Mouse (Mus musculus): ENCODE data around the gene Zc3h7a.

Gene Zc3h7a

DNA sequence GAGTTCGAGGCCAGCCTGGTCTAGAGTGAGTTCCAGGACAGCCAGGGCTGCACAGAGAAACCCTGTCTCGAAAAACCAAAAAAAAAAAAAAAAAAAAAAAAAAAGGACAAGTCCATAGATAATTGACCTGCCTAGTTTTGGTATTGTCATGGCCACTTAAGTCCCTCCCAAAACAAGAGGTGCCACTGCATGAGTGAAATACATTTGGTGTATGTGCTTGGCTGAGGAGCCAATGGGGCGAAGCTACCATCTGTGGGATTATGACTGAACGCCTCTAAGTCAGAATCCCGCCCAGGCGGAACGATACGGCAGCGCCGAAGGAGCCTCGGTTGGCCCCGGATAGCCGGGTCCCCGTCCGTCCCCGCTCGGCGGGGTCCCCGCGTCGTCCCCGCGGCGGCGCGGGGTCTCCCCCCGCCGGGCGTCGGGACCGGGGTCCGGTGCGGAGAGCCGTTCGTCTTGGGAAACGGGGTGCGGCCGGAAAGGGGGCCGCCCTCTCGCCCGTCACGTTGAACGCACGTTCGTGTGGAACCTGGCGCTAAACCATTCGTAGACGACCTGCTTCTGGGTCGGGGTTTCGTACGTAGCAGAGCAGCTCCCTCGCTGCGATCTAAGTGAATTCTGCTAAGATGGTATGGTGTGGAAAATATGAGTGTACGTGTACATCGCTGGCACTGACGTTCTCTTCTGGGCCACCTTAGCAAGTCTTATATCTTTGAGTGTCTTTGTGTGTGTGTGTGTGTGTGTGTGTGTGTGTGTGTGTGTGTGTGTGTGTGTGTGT is 32.3 kb downstream of the Zc3h7a start:
- DNase-seq (ENCODE audit: low read depth, low spot score) = peak; percentile 22

DNA sequence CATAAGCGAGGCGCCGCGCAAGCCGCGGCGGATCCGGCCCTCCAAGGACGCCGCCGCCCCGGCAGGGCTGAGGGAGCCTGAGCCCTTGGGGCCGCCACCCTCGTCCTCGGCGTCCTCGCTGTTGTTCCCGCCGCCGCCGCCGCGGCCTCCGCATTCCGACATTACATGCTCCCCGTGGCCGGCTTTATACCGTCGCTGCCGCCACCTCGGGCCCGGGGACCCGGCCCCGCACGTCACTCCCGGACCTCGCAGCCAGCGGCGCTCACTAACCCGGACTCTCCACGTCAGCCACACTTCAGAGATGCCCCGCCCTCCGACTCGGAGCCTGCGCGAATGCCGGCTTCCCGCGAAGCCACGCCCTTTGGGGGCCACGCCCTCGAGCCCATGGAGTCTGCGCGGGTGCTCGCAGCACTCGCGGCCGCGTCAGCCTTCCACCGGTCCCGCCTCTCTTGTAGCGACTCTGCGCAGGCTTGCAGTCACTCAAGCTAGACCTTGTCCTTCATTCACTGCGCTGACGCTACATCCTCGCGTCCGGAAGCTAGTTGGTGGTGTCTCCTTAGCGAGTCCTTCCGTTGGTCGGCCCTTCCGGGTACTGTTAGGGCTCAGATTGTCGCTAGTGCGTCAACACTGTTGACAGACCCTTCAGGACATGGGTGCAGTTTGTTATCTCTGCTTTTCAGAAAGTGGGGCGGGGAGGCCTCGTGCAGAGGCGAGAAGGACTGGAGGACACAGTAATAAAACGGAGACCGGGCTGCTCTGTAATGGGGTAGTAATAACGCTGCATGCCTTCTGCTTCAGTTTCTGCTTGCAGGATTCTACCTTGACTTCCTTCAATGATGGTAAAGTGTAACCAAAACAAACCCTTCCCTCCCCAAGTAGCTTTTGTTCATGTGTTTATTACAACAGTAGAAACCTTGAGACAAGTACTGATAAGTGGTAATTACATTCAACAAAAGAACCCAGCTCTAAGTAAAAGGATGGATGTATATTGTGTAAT is 41.5 kb downstream of the Zc3h7a start, which contains the start of gene Txndc11:
TSS of gene Txndc11 (minus strand) at position 303 of the 997 bp plus-strand sequence.
- DNase-seq (ENCODE audit: low read depth, low spot score) = peak; percentile 99

DNA sequence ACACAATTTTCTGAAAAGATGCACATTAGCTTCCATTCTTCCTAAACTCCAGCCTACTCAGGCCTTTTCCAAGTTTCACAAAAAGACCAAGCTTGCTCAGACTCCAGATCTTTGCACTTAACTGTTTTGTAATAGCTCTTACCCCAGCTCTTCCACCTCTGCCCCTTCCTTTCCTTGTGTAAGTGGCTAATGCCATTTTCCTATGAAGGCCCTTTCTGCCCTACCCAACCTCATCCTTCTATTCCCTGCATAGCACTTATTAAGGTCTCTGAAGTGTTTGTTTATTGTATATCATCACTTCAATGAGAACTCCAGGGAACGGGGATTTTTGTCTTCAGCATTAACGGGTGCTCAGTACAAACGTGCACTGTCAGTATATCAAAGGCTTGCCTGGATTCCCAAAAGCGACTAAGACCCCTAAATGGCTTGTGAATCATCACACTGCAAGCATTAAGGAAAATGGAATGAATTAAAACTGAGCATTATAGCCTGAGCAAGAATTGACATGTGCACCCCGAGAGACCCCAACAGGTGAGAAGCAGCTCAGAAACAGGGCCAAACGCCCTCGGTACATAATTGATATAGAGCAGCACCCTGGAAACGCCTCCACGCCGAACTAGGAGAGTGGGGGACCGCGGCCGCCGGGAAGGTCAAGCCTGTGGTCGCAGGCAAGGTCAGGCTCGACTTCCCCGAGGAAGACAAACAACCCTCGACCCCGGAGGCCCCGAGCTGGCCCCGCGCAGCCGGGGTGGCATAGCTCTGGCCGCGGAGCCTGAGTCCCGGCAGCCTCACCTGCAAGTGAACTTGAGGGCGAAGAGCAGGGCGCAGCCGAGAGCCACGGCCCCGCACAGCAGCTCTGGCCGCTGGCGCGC is 42.5 kb downstream of the Zc3h7a start:
- no peak for DNase-seq (ENCODE audit: low read depth, low spot score)

DNA sequence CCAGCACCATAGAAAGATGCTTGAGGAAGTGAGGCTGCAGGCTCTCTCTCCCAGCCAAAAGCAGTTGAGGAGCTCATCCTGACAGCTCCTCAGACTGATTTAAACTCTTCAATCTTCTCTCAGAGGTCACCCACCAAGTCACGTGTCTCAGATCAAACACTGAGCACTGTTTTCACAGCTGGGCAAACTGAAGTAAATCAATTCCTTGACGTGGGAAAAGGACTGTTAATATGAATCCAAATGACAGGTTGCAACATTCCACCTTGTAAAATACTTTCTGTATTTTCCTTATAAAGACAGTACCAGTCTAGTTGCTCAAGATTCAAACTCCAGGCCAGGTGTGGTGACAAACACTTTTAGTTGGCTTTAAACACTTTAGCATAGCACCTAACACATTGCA is 43.4 kb downstream of the Zc3h7a start:
- DNase-seq (ENCODE audit: low read depth, low spot score) = no peak

DNA sequence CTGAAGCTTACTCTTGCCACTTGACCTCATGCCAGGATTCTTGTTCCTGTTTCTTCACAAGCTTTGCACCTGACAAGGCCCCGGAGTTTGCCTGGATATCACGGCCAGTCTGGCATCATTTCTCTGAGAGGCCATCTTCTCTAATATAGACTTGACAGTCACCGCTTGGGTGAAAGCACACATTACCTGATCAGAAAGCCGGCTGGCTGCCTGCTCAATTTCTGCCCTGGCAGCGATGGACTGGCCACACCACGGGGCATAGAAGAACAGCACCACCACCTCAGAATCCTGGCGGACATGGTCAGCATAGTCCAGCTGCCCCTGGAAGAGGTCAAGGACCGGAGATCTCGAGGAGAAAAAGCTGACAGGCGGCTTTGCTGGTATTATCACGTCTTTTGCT is 47.9 kb downstream of the Zc3h7a start:
- peak; percentile 65 for DNase-seq (ENCODE audit: low read depth, low spot score)

DNA sequence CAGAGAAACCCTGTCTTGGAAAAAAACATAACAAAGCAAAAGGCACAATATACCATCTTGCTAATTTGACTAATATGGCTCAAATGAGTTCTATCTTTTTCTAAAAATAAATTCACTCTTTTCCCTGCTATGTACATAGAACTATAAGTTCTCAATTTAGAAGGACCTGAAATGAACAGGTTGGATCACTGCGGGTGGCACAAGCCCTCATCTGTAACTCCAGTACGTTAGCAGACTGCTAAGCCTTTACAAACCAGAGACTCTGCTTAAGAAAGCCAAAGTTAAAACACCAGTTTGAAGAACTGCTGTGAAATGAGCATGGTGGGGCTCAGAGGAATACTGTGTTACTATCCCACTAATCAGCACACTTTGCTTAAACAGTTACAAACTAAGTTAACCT is 50.8 kb downstream of the Zc3h7a start:
- DNase-seq (ENCODE audit: low read depth, low spot score) = peak; percentile 78

DNA sequence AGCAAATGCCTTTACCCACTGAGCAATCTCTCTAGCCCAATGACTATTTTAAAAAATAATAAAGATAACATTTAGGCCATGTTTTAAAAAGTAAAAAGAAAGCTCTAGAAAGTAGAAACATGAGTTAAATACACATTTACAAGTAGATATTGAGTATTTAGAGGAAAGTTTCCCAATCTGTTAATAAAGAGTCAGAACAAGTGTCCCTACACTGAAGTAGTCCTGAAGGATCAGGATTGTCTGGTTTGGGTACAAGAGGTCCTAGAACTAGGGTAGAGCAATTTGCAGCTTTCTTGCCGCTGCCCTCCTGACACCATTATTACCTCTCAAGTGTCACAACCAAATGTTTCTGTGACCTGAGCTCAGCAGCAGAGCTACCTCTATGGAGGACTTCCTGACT is 52.1 kb downstream of the Zc3h7a start:
- DNase-seq (ENCODE audit: low read depth, low spot score) = no peak

DNA sequence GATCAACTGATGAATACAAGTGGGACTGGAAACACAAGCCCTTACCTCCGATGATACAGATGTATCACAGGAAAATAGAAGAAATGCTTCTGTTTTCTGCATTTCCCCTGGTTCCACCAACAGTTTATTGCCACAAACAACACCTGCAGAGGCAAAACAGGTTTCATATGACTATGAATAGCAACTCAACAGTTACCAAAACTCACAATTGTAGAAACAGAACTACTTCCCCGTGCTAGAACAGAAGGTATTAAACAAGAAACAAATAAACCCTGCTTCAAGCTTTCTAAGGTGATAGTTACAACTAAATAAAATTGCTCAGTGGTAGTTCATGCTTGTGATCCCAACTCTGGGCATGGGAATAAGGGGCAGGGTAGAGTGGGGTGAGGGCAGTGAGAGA is 53.6 kb downstream of the Zc3h7a start:
- DNase-seq (ENCODE audit: low read depth, low spot score) = no peak

DNA sequence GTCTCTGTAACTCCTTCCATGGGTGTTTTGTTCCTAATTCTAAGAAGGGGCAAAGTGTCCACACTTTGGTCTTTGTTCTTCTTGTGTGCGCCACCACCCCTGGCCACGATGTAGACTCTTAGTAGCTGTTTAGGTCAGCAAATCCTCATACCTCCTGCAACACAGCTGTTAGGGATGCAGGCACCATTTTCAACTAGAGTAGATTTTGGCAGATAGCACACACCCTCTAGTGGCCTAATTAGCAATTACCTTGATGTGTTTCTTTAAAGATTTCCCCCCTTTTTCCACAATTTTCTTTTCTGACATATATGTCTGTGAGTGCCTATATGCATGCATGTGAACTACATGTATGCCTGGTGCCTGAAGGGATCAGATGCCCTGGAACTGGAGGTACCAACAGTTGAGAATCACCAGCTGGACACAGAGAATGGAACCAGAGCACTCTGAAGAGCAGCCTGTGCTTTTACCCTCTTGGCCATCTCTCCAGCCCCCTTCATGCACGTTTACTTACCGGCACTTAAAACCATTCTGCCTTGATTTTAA is 66.9 kb downstream of the Zc3h7a start:
- DNase-seq (ENCODE audit: low read depth, low spot score) = peak; percentile 70

DNA sequence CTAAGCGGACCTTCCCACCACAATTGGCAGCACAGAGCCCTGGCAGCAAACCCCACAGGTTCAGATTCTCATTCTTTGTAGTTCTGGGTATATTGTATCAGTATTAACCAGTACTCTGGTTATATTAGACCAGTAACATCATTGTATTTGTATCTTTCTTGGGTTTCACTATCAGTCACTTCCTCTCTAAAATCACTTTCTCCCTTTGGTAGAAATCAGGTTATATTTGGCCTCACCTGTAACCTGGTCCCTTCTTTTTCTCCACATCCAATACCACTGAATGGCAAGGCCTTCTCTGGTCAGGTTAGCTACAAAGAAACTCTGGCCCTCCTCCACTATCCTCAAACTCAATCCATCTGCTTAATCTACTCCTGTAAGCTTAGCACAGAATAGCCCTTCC is 71.3 kb downstream of the Zc3h7a start:
- no peak for DNase-seq (ENCODE audit: low read depth, low spot score)

DNA sequence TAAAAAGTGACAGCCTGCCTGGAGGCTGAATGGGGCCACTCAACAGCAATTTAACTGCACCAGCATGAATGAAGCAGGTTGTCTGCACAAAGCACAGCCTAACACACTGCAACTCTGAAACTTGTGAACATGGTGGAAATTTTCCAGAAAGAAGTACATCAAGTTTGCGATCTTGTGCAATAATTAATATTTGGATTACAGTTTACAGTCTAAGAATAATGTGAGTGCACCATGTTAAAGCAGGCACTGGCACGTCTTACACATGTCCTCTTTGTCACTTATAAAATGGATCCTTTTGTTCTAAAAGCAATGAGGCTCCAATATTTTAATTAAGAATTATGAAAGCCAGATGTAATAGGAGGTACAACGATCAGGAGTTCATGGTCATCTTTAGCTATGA is 78.9 kb downstream of the Zc3h7a start:
- DNase-seq (ENCODE audit: low read depth, low spot score) = no peak

DNA sequence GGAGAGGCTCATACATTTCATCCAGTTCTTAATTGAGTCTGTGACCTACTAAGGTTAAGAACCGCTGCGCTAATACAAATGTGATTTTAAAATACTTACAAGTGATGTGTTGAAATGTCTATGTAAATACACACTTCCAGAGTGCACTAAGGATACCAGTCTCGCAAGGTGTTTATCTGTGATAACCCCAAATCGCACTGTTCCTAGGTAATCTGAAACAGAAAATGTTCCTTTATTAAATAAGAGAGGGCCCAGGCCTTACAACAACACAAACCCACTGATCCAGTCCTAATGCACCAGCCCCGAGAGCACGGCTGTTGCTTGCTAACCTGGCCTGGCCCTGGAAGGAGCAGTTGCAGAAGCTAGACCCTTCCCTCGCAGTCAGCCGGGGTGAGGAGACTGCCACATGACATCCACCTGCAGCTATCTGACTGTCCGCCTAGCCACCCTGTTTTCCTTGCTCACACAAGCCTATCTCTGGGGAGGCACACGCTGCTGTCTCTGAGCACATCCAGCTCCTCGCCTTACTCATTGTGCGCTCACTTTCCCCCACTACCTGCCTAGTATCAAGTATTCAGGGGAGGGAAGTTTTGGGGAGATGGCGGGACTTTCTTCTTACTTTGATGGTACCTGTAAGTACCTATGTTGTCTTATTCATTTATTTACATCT is 82.3 kb downstream of the Zc3h7a start:
- DNase-seq (ENCODE audit: low read depth, low spot score) = no peak

DNA sequence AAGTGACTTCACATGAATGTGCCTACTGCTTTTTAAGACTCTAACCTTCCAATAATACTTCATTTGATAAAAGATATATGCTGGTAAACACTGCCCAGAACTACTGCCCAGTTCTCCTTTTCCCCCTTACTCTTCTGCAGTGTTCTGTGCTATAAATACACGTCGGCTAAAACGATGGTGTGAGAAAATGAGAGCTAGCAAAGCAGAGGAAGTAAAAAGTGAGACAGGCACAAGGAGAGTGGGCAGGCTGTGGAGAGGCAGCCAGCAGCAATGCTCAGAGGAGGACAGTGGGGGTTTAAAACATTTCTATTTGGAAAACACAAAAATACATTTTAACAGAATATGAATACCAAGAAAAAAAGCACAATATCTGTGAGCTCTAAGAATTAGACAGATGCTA is 83.7 kb downstream of the Zc3h7a start:
- peak; percentile 85 for DNase-seq (ENCODE audit: low read depth, low spot score)

DNA sequence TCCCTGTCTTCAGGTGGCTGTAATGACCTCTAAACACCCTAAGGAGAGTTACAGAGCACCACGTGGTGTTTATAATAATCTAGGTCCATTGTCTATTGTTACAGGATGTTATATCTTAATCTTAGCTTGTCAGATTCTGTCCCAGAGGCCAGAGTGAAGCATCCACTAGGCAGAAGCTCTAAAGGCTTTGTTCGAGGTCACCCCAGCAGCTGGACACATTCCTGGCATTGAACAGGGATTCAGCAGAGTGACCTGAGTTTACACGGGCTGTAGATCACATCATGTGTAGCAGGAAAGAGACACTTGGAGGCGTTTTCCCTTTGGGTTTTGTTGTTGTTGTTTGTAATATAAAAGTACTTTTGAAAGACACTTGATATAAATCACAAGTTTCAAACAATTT is 84.1 kb downstream of the Zc3h7a start:
- no peak for DNase-seq (ENCODE audit: low read depth, low spot score)

DNA sequence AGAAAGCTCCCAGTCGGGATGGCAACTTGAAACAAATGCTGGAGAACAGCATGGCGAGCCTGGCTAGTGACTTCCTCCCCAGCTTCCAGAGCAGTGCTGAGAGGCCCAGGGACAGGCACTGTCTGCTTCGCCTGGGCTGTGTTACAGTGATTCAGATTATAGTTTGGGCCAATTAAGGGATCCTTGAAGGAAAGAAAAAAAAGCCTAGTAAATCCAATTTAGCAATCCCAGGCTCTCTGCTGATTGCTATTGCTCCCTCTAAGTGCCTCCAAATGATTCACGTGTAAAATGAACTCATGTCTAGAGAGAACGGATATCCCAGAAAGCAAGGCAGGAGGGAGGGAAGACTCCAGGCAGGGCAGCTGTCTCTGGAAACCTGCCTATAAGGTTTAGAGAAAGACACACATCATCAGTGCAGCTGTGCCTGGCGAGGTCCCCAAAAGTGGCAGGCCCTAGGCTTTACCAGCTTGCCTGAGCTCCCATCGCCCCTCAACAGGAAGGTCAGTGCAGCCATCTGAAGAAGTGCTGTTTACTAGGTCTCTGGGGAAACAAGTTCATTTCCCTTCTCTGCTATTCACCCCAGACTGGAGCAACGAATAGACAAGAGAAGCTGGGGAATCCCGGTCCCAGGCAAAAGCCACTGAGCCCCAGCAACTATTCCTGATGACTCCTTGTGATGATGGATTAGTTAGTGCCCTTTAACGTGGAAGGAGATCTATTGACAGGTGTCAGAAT is 85.2 kb downstream of the Zc3h7a start:
- DNase-seq (ENCODE audit: low read depth, low spot score) = peak; percentile 50

DNA sequence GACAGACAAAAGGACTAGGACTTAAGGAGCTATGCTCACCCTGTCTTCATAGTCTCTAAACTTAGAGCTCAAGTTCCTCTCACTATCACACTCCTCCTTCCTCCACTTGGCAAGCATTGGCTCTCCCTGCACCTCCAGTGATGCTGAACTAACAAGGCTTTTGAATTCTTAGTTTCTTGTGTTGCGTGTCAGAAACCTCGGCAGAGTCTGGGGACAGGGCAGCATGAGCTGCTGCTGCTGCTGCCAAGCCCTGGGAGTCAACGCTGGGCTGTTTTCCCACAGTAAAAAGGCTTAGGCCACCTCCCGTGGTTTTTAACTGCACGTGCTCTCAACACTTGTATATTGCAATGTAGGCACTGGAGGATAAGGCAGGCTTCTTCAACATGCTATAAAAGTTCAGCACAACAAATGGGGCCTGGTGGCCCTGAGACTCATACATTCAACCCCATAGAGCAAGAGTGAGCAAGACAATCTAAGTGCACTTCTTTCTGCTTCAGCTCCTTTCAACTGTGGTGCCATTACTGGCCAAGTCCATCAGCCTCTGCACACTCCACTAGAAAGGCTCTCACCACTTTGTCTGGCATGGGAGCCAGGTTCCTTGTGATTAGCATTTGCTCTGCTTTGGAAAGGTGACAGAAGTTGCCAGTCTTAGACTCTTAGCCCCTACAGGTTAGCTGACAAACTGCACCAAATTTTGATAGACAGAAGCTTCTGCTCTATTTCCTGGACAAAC is 89.2 kb downstream of the Zc3h7a start:
- peak; percentile 67 for DNase-seq (ENCODE audit: low read depth, low spot score)

Data from brain, adult 2 months (tissue).